Mouse (Mus musculus): ENCODE results near the gene Tomm40.

DNA sequence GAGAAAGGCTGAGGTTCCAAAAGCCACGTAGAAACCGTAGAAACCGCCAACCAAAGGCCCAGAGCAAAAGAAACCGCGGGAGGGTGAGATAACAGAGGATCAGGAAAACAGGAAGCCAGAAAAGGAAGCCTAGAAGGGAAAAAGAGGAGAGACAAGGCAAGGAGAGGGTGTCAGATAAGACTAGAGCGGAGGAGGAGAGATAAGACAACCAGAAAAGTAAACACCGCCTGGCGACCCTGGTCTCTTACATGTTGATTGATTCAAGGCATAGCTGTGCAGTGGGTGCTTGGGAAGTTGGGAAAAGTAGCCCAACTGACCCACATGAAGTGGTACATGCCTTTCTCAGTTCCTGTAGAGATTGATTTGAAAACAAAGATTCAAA is 20.0 kb downstream of the Tomm40 start:
- no peak for TF ChIP-seq TAL1 (IDR thresholded peaks at IDR 0.05; ENCODE audit: low read length)
- no peak for TF ChIP-seq GATA1 (IDR thresholded peaks at IDR 0.05; ENCODE audit: low read length)

All from erythroblast, embryonic 14.5 days (primary cell).